Mouse (Mus musculus): ENCODE measurements at regions not wholly inside any gene's neighbourhood (a gene's known extent, or its start where the extent isn't known, plus 50 kb on each side); places are given as distances from the start of the nearest gene placed in this dataset.

DNA sequence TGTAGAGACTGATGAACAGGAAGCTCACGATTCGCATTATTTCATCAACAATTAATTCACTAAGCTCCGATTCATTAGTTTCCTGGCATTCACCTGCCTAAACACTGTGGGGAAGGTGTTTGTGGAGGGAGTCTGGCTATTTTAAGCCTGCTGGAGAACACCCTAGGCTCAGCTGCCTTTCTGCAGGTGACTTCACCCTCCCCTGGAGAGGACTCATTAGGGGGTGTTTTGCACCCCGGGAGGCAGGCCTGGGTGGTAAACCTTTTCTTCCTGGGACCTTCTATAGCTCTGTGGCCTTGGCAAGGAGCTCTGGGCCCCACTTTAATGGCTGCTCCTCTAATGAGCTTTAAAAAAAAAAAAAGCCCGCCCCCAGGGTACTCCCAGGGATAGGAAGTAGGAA lies 55.4 kb upstream of the Bnc1 start:
- H3K4me2 ChIP-seq = no peak overlapping the region
- WGBS = 59% methylated on average over 5 of the region's 5 CpGs
- no peak overlapping the region for H3K27ac ChIP-seq
- no peak overlapping the region for H3K9ac ChIP-seq
- ATAC-seq (ENCODE audit: low FRiP score) = no peak
- no peaks in the 10 kb centered on the region for H3K4me1 ChIP-seq
- H3K36me3 ChIP-seq (replicated peaks) = no peaks in the 10 kb centered on the region
- no peak overlapping the region for H3K4me3 ChIP-seq (replicated peaks)
- peaks cover 13% of the 10 kb centered on the region; the same call in 1 of the 2 replicates for H3K27me3 ChIP-seq
- H3K9me3 ChIP-seq = no peaks in the 10 kb centered on the region

DNA sequence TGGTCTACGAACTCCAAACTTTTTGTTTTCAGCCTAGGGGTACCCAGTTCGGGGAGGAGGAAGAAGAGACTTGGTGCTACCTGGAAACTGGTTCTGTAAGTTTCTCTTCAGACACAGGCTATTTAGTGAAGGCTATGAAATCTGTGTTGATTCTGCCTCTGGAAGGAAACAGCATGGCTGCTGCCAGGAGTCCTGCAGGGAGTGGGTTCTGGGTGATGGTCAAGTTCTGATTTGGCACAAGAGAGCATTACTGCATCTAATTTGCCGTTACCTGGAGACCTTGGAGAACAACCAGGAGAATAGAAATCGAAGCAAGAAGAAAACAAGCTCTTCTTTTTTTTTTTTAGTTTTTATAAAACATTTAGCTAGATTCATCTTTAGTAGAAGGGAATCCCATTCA lies 61.3 kb upstream of the Bnc1 start:
- Histone ChIP-seq H3K4me2 (no peak overlapping the region), H3K27me3 (peaks cover 54% of the 10 kb centered on the region), H3K9me3 (no peaks in the 10 kb centered on the region), H3K36me3 (replicated peaks) (no peaks in the 10 kb centered on the region), H3K4me1 (peaks cover 8% of the 10 kb centered on the region), H3K27ac (no peak overlapping the region), H3K4me3 (replicated peaks) (no peak overlapping the region), H3K9ac (no peak overlapping the region)
- 84% methylated on average over 4 of the region's 4 CpGs for WGBS
- no peak for ATAC-seq (ENCODE audit: low FRiP score)

DNA sequence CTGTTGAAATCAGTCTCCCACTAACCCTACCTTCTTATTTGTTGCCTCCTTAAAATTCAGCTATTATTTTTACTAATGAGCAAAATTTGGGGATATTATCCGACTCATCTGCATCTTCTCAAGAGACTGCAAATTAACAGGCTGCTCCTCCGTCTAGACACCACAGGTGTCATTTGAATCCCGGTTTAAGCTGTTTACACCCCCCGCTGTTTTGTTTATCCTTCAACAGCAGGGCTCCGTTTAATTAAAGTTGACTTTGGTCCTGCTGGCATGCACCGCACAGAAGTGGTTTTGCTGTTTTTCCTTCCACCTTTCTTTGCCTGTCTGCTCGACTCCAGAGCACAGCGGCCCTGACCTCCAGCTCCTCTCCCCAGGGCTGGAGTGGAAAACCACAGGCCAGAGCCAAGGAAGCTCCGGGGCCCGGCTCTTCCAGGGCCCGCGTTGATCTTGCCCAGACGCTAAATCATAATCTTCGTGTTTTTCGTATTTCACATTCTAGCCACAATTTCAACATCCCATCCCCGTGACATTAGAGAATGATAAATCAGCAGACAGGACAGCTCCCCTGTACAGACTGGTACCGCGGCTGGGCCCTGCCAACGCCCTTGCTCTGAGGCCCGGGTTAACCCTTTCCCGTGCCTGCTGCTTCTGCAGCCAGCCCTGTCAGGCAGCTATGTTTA lies 64.6 kb upstream of the Bnc1 start:
- Histone ChIP-seq H3K9me3 (no peaks in the 10 kb centered on the region), H3K9ac (0 out of 2 replicates have a peak overlapping the region, but pooled peaks have one; percentile 8)
- no peak for ATAC-seq (ENCODE audit: low FRiP score)

GRCm38 (mm10) chr7:82063407-82063806 lies 71.3 kb upstream of the Bnc1 start:
- Histone ChIP-seq H3K9me3 (no peaks in the 10 kb centered on the region), H3K4me3 (replicated peaks) (no peak overlapping the region), H3K9ac (no peak overlapping the region), H3K27ac (no peak overlapping the region), H3K36me3 (replicated peaks) (no peaks in the 10 kb centered on the region), H3K4me2 (no peak overlapping the region), H3K4me1 (no peaks in the 10 kb centered on the region), H3K27me3 (peaks cover 42% of the 10 kb centered on the region)
- 56% methylated on average over 7 of the region's 7 CpGs for WGBS
- ATAC-seq (ENCODE audit: low FRiP score) = peak; percentile 39; the same call in 1 of the 2 replicates

More for the DNA sequence above, 64.6 kb upstream of the Bnc1 start:
- H3K4me3 ChIP-seq (replicated peaks) = peak overlapping the region; percentile 20
- H3K4me2 ChIP-seq = peak overlapping the region; percentile 49
- peaks cover 69% of the 10 kb centered on the region for H3K27me3 ChIP-seq
- H3K27ac ChIP-seq = 0 out of 2 replicates have a peak overlapping the region, but pooled peaks have one; percentile 13
- no peaks in the 10 kb centered on the region for H3K36me3 ChIP-seq (replicated peaks)
- 1% methylated on average over 21 of the region's 21 CpGs for WGBS
- peaks cover 8% of the 10 kb centered on the region for H3K4me1 ChIP-seq

DNA sequence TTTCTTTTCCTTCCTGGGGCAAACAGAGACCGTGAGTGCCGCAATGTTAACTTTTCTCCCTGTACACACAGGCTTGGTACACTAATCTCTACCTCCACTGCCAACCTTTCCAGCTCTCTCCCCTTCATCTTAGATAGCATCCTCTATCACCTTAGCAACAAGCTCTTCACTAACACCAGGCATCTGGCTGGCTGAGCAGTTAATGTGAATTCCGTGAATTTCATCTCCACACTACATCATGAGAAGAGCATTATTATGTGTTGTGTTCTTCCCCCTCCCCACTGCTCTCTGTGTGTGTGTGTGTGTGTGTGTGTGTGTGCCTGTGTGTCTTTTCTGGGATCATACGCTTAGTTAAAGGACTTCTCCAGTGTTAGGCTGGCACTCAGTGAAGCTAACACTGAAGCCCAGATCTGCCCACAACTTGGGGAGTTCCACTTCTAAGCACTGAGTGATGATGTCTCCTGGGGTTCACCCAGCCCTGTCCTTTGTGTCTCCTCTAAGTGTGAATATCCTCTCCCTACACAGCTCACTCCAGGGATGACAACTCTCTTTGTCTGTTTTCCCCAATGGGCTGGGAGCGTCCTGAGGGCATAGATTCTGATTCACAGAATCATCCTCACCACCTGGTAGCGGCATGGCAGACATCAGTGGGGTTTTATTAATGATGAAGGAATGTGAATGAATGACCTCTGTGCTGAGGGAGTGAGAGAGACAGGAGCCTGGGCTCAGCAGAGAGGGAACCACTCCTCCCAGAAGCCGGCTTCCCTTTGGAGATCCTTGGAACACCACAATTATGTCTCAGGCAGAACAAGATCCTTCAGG lies 77.7 kb upstream of the Bnc1 start:
- Histone ChIP-seq H3K4me2 (no peak overlapping the region), H3K4me3 (replicated peaks) (no peak overlapping the region), H3K36me3 (replicated peaks) (no peaks in the 10 kb centered on the region), H3K27ac (no peak overlapping the region), H3K9ac (no peak overlapping the region), H3K27me3 (no peaks in the 10 kb centered on the region), H3K4me1 (no peaks in the 10 kb centered on the region), H3K9me3 (no peaks in the 10 kb centered on the region)
- WGBS = 76% methylated on average over 7 of the region's 7 CpGs
- no peak for ATAC-seq (ENCODE audit: low FRiP score)

- no peaks in the 10 kb centered on the region for H3K36me3 ChIP-seq (replicated peaks)
- no peak overlapping the region for H3K27ac ChIP-seq
- no peak overlapping the region for H3K9ac ChIP-seq
- WGBS = 84% methylated on average over 10 of the region's 10 CpGs
- no peak for ATAC-seq (ENCODE audit: low FRiP score)
- H3K4me1 ChIP-seq = no peaks in the 10 kb centered on the region
- H3K9me3 ChIP-seq = no peaks in the 10 kb centered on the region
- H3K4me2 ChIP-seq = no peak overlapping the region
- no peak overlapping the region for H3K4me3 ChIP-seq (replicated peaks)
- no peaks in the 10 kb centered on the region for H3K27me3 ChIP-seq
Measured at GRCm38 (mm10) chr7:82070946-82071727, 79.0 kb upstream of the Bnc1 start.

DNA sequence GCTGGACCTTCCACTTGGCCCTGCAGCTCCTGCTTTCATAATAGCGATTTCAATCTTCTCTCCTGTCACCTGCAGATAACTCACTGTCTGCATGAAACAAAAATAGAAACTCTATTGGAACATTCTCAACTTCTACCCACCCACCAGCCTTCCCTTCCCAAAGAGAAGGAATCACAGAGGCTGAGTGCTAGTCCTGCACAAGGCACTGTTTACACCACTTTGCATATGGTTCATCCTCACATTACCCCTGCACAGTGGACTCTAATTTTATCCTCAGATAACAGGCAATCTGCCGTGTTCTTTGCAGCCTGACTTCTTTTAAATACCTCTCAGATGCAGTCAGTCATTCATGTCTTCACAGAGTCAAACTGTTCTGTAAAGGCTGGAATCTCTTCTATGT lies 83.3 kb upstream of the Bnc1 start:
- Histone ChIP-seq H3K27me3 (no peaks in the 10 kb centered on the region), H3K36me3 (replicated peaks) (no peaks in the 10 kb centered on the region), H3K4me1 (no peaks in the 10 kb centered on the region), H3K9me3 (no peaks in the 10 kb centered on the region), H3K9ac (no peak overlapping the region), H3K4me3 (replicated peaks) (no peak overlapping the region), H3K27ac (no peak overlapping the region), H3K4me2 (no peak overlapping the region)
- 84% methylated on average over 2 of the region's 2 CpGs for WGBS
- ATAC-seq (ENCODE audit: low FRiP score) = no peak

GRCm38 (mm10) chr7:82081851-82082250 lies 89.8 kb upstream of the Bnc1 start:
- ATAC-seq (ENCODE audit: low FRiP score) = peak; percentile 30; the same call in 1 of the 2 replicates
- Histone ChIP-seq H3K27ac (no peak overlapping the region), H3K4me1 (peaks cover 17% of the 10 kb centered on the region), H3K27me3 (no peaks in the 10 kb centered on the region), H3K4me2 (no peak overlapping the region), H3K4me3 (replicated peaks) (no peak overlapping the region), H3K9ac (no peak overlapping the region), H3K36me3 (replicated peaks) (no peaks in the 10 kb centered on the region), H3K9me3 (no peaks in the 10 kb centered on the region)
- WGBS = 1% methylated on average over 3 of the region's 3 CpGs

- H3K36me3 ChIP-seq (replicated peaks) = no peaks in the 10 kb centered on the region
- 36% methylated on average over 6 of the region's 6 CpGs for WGBS
- H3K27ac ChIP-seq = no peak overlapping the region
- H3K9me3 ChIP-seq = no peaks in the 10 kb centered on the region
- ATAC-seq (ENCODE audit: low FRiP score) = no peak
- H3K9ac ChIP-seq = no peak overlapping the region
- no peak overlapping the region for H3K4me2 ChIP-seq
- H3K4me1 ChIP-seq = peaks cover 17% of the 10 kb centered on the region
- H3K4me3 ChIP-seq (replicated peaks) = no peak overlapping the region
- H3K27me3 ChIP-seq = no peaks in the 10 kb centered on the region
Measured at GRCm38 (mm10) chr7:82082883-82083282, 90.8 kb upstream of the Sh3gl3 start.

GRCm38 (mm10) chr7:82084473-82084872 lies 89.2 kb upstream of the Sh3gl3 start:
- no peak for ATAC-seq (ENCODE audit: low FRiP score)

GRCm38 (mm10) chr7:82085205-82085604 lies 88.4 kb upstream of the Sh3gl3 start:
- 88% methylated on average over 4 of the region's 4 CpGs for WGBS
- no peak overlapping the region for H3K4me3 ChIP-seq (replicated peaks)
- H3K4me2 ChIP-seq = no peak overlapping the region
- H3K36me3 ChIP-seq (replicated peaks) = no peaks in the 10 kb centered on the region
- H3K4me1 ChIP-seq = peaks cover 17% of the 10 kb centered on the region
- H3K9me3 ChIP-seq = no peaks in the 10 kb centered on the region
- no peak overlapping the region for H3K27ac ChIP-seq
- H3K27me3 ChIP-seq = no peaks in the 10 kb centered on the region
- H3K9ac ChIP-seq = no peak overlapping the region
- ATAC-seq (ENCODE audit: low FRiP score) = no peak

More at GRCm38 (mm10) chr7:82084473-82084872, 89.2 kb upstream of the Sh3gl3 start:
- H3K4me1 ChIP-seq = peaks cover 17% of the 10 kb centered on the region
- no peaks in the 10 kb centered on the region for H3K9me3 ChIP-seq
- no peak overlapping the region for H3K4me3 ChIP-seq (replicated peaks)
- H3K27me3 ChIP-seq = no peaks in the 10 kb centered on the region
- H3K27ac ChIP-seq = no peak overlapping the region
- H3K9ac ChIP-seq = no peak overlapping the region
- H3K4me2 ChIP-seq = no peak overlapping the region
- H3K36me3 ChIP-seq (replicated peaks) = no peaks in the 10 kb centered on the region
- WGBS = 85% methylated on average over 10 of the region's 10 CpGs

DNA sequence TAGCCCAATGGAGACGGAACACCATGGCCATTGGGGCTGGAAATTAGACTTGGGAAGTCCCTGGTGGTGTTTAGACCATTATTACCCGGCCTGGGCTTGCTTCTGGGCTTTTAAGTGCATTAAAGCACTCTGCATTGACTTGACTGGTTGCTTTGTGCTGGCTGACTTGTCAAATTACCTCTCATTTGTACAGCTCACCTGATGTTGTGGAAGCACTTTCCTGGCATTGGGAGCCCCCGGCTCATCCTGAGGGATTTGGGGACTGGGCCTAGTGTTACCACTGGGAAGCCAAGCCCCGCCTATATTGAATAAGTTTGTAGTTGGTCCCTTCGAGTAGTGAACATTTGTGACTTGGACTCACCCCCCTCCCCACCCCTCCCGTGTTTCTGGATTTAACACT lies 75.5 kb upstream of the Sh3gl3 start:
- WGBS = 76% methylated on average over 6 of the region's 6 CpGs
- Histone ChIP-seq H3K9ac (no peak overlapping the region), H3K27ac (no peak overlapping the region), H3K9me3 (no peaks in the 10 kb centered on the region), H3K4me2 (no peak overlapping the region), H3K36me3 (replicated peaks) (no peaks in the 10 kb centered on the region), H3K4me3 (replicated peaks) (no peak overlapping the region), H3K4me1 (no peaks in the 10 kb centered on the region), H3K27me3 (no peaks in the 10 kb centered on the region)
- ATAC-seq (ENCODE audit: low FRiP score) = no peak
